Mouse (Mus musculus) embryonic facial prominence, embryonic 14.5 days (tissue): ENCODE measurements around the gene Nfe2. TPM values are rescaled to one million over a fixed set of nuclear protein-coding genes. Genes with fewer than 3 reads are reported as not detected.

ENCODE experiments used
- ATAC-seq: fragments of 200-750 bp; cut with Nextera tagmentation; 2 replicates; pipeline ENCODE4 v1.8.0; 2017; ENCODE audit warnings: low read depth, moderate number of reproducible peaks, moderate TSS enrichment
- DNase-seq: peaks from one replicate; pipeline ENCODE4 v3.0.0-alpha.2; 2015; ENCODE audit warnings: low spot score
- H3K27ac ChIP-seq: fragments of 300-500 bp; sonication (generic); replicated peaks from 2 replicates; pipeline ENCODE4 v1.5.1; 2014; ENCODE audit warnings: low read depth, mild to moderate bottlenecking, low read length, moderate library complexity
- H3K27me3 ChIP-seq: fragments of 300-500 bp; sonication (generic); replicated peaks from 2 replicates; pipeline ENCODE4 v1.6.1; 2014; ENCODE audit warnings: low read length; ENCODE audit not compliant: control insufficient read depth, insufficient read depth
- H3K36me3 ChIP-seq: fragments of 300-500 bp; sonication (generic); 2 replicates; pipeline ENCODE4 v1.6.1; 2014; ENCODE audit warnings: low read length, mixed read lengths; ENCODE audit not compliant: control insufficient read depth, insufficient read depth
- H3K4me1 ChIP-seq: fragments of 300-500 bp; sonication (generic); 2 replicates; pipeline ENCODE4 v1.6.1; 2014; ENCODE audit warnings: antibody characterized with exemption, low read length; ENCODE audit not compliant: control insufficient read depth, insufficient read depth
- H3K4me2 ChIP-seq: fragments of 300-500 bp; sonication (generic); 2 replicates; pipeline ENCODE4 v1.6.1; 2014; ENCODE audit warnings: low read depth, mild to moderate bottlenecking, low read length, moderate library complexity, mixed read lengths
- H3K4me3 ChIP-seq: fragments of 300-500 bp; sonication (generic); 2 replicates; pipeline ENCODE4 v1.5.1; 2014; ENCODE audit warnings: low read depth, mild to moderate bottlenecking, low read length
- H3K9ac ChIP-seq: fragments of 300-500 bp; sonication (generic); 2 replicates; pipeline ENCODE4 v1.6.1; 2014; ENCODE audit warnings: low read depth, mild to moderate bottlenecking, low read length, moderate library complexity, mixed read lengths
- H3K9me3 ChIP-seq: fragments of 300-500 bp; sonication (generic); 2 replicates; pipeline ENCODE4 v1.6.1; 2016; ENCODE audit warnings: low read length; ENCODE audit not compliant: control insufficient read depth
- WGBS: fragments of 180-500 bp; shearing (Covaris S2); extraction: QIAGEN DNeasy Blood & Tissue Kit; methylation state at CpG from one replicate; pipeline ENCODE4 v1.1.7; 2014; 5-methylcytosine and 5-hydroxymethylcytosine counted together
- polyA plus RNA-seq: library from polyadenylated mRNA; unstranded; fragments of >200 nt; fragmentation: Nextera tagmentation; extraction: Ambion mirVana; gene quantifications from 2 replicates; pipeline ENCODE4 v1.2.1, GENCODE M21; 2014

The Nfe2 gene
- 2.1 and 2.5 TPM in 2 replicates for polyA plus RNA-seq

- no peaks in the 10 kb centered on the region for H3K27me3 ChIP-seq
- peaks cover 21% of the 10 kb centered on the region for H3K4me1 ChIP-seq
- peak within 1 kb of the TSS; percentile 42 for H3K4me2 ChIP-seq
- H3K9ac ChIP-seq: no peak within 1 kb of the TSS
- DNase-seq: peak; percentile 54
- H3K27ac ChIP-seq: no peak within 1 kb of the TSS
- ATAC-seq: peak; percentile 38; the same call in 1 of the 2 replicates
- H3K36me3 ChIP-seq: no peaks in the 10 kb centered on the region
- peak within 1 kb of the TSS; percentile 8; the same call in 1 of the 2 replicates for H3K4me3 ChIP-seq
- WGBS: 12% methylated on average over 14 of the region's 15 CpGs
- no peaks in the 10 kb centered on the region for H3K9me3 ChIP-seq
These were observed at the start of gene Nfe2 for GRCm38 (mm10) chr15:103257790-103258728. Nfe2 (minus strand) TSS chr15:103258403.

- H3K27me3 ChIP-seq: no peaks in the 10 kb centered on the region
- H3K4me3 ChIP-seq: no peak overlapping the region
- no peak for ATAC-seq
- no peaks in the 10 kb centered on the region for H3K36me3 ChIP-seq
- H3K27ac ChIP-seq: peak overlapping the region; percentile 65
- H3K9me3 ChIP-seq: no peaks in the 10 kb centered on the region
- peaks cover 33% of the 10 kb centered on the region for H3K4me1 ChIP-seq
- DNase-seq: peak; percentile 93
- H3K4me2 ChIP-seq: no peak overlapping the region
- 0% methylated on average over 7 of the region's 7 CpGs for whole genome bisulfite sequencing
- H3K9ac ChIP-seq: no peak overlapping the region
These were observed 48.9 kb upstream of the Nfe2 start for GRCm38 (mm10) chr15:103307125-103307524.

DNA sequence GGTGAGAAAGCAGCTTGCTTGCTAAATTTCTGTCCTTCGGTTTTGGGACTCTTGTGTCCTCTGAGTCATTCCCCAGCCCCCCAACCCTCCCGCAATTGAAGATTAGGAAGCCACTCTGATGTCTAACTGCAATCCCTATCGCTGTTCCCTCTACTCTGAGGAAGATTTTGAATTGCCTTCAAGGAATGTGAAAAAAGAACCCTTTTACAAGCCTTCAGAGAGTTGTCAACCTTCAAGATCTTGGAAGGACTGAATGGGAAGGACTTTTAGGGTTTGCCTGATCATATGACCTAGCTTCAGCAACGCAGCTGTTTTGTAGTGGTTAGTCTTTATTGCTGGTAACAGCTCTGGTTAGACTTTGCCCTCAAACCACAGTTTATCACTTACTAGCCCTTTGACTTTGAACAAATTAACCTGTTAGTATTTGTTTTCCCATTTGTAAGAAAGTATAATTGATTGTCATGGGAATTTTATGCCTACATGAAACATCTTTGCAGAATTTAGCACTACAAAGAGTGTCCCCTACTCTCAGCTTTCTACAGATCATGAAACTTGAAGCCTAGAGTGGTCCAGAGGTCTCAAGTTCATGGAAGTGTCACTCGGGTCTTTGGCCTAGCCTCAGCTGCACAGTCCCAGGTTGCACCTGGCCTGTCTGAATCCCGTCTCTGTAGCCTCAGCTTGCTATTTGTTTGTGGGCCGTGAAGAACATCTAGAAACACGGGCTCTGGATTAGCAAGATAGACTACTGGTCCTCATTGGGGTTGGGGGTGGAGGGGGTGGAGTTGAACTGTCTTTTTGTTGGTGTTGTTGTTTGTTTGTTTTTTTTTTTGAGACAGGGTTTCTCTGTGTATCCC lies 47.8 kb upstream of the Nfe2 start:
- no peak for ATAC-seq
- Histone ChIP-seq H3K9me3 (no peaks in the 10 kb centered on the region), H3K36me3 (no peaks in the 10 kb centered on the region), H3K9ac (peak overlapping the region; percentile 71), H3K27me3 (no peaks in the 10 kb centered on the region), H3K4me1 (peaks cover 44% of the 10 kb centered on the region), H3K4me2 (peak overlapping the region; percentile 69), H3K4me3 (peak overlapping the region; percentile 51), H3K27ac (peak overlapping the region; percentile 94)
- DNase-seq: no peak
- 22% methylated on average over 8 of the region's 8 CpGs for WGBS

DNA sequence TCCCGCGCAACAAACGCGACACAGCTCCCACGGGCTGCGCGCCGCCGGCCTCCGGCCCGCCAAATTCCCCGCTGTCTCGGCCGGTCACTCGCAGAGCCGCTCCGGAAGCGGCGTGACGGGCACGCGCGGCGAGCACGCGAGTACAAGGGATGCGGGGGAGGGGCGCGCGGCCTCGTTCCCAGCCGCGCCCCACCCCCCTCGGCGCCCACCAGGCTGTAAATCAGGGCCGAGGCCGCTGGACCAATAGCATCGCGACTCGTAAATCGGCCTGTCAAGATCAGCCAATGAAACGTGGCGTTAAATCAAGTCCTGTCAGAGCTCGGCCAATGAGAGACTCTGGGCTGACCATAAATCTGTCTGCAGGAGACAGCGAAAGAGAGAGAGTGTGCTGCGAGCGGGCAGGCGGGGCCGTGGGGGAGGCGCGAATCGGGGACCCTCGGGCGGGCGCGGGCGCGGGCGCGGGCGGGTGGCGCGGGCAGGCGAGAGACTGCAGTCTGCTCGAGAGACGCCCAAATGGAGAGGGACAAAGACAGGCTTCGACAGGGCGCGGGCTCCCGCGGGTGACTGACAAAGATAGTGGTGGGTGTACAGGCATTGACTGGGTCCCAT lies 47.0 kb upstream of the Nfe2 start:
- ATAC-seq (peak; percentile 96), DNase-seq (peak; percentile 100)
- H3K27me3 ChIP-seq: no peaks in the 10 kb centered on the region
- peak overlapping the region; percentile 51 for H3K4me3 ChIP-seq
- no peaks in the 10 kb centered on the region for H3K36me3 ChIP-seq
- peaks cover 52% of the 10 kb centered on the region for H3K4me1 ChIP-seq
- peak overlapping the region; percentile 94 for H3K27ac ChIP-seq
- no peaks in the 10 kb centered on the region for H3K9me3 ChIP-seq
- peak overlapping the region; percentile 69 for H3K4me2 ChIP-seq
- WGBS: 1% methylated on average over 57 of the region's 71 CpGs
- peak overlapping the region; percentile 71 for H3K9ac ChIP-seq

GRCm38 (mm10) chr15:103304616-103304969 lies 46.4 kb upstream of the Nfe2 start:
- Histone ChIP-seq H3K27me3 (no peaks in the 10 kb centered on the region), H3K27ac (peak overlapping the region; percentile 94), H3K4me3 (peak overlapping the region; percentile 51), H3K9me3 (no peaks in the 10 kb centered on the region), H3K4me2 (peak overlapping the region; percentile 69), H3K9ac (peak overlapping the region; percentile 71), H3K4me1 (peaks cover 58% of the 10 kb centered on the region), H3K36me3 (0 out of 2 replicates have a peak, but pooled peaks cover 1% of the 10 kb centered on the region)
- DNase-seq (no peak), ATAC-seq (no peak; the same call in 1 of the 2 replicates)
- WGBS: 0% methylated on average over 9 of the region's 9 CpGs

DNA sequence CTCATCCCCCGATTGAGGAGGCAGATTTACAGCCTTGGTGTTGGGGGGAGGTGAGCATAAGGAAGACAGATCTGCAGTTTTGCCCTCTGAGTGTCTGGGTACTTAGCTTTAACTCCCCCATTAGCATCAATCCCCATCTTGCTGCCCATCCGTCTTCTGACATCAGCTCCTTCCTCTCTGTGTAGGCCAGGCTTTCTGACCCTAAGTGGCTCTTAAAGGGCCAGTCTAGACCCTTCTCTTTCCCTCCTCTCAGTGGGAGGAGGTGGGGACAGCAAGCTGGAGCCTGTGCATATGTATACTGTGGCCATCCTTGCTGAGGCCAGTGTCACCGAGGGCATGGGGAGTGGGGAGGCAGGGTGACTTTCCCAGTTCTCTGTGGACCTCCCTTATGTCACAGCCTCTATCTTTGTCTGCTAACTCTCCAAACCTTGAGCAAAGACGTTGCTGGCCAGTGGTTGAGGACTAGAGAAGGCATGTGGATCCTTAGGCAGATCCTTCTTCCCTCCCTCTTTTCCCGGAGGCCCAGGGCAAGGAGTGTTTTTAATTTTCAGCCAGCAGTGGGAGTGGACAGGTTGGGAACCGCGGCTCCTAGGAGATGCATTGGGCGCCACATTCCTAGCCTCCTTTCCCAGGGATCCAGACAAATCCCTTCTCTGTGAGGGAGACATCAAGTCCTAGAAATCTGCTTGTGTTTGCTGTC lies 45.9 kb upstream of the Nfe2 start:
- Histone ChIP-seq H3K4me2 (peak overlapping the region; percentile 69), H3K27me3 (no peaks in the 10 kb centered on the region), H3K27ac (peak overlapping the region; percentile 94), H3K4me3 (peak overlapping the region; percentile 51), H3K4me1 (peaks cover 63% of the 10 kb centered on the region), H3K9ac (peak overlapping the region; percentile 71), H3K9me3 (no peaks in the 10 kb centered on the region), H3K36me3 (peaks cover 6% of the 10 kb centered on the region; the same call in 1 of the 2 replicates)
- ATAC-seq (no peak), DNase-seq (peak; percentile 50)
- WGBS: 13% methylated on average over 8 of the region's 8 CpGs

- Histone ChIP-seq H3K4me2 (no peak overlapping the region), H3K27ac (peak overlapping the region; percentile 94), H3K27me3 (no peaks in the 10 kb centered on the region), H3K9ac (no peak overlapping the region), H3K4me1 (peaks cover 78% of the 10 kb centered on the region), H3K4me3 (no peak overlapping the region), H3K9me3 (no peaks in the 10 kb centered on the region), H3K36me3 (peaks cover 21% of the 10 kb centered on the region)
- 28% methylated on average over 6 of the region's 6 CpGs for WGBS
- DNase-seq (peak; percentile 50), ATAC-seq (no peak)
These were observed 44.3 kb upstream of the Nfe2 start for GRCm38 (mm10) chr15:103302341-103303021.
